Mouse (Mus musculus): ENCODE data around the gene Klk15. TPM values are rescaled to one million over a fixed set of nuclear protein-coding genes. Genes with fewer than 3 reads are reported as not detected.
"Not testable (repeated sequence)": the region's sequence is repeated elsewhere in the genome, so short reads cannot be mapped to it uniquely, and the experiment has no call there.

Klk15 gene
- total RNA-seq, 2 experiments from 2014 or later: not detected

DNA sequence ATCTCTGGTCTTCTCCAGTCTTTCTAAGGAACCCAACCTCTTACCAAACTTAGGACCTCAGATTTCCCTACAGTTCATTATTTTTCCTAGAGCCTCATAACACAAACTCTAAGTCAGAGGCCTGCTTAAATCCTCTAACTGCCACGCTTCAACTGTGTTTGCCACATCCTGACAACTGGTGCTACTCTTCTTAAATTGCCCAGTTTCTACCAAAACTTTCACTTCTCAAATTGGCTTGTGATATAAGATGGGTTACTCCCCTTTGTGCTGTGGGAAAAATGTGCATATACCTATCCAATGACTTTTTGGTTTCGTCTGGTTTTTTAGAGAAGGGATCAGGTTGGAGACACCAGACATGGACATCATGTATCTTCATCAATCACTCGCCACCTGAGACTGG, 33.5 kb downstream of the Klk15 start:
- intact Hi-C loops (cut with DNase I): no loop called here
- DNase-seq (ENCODE audit: low spot score in 2 of 2): no peak

DNA sequence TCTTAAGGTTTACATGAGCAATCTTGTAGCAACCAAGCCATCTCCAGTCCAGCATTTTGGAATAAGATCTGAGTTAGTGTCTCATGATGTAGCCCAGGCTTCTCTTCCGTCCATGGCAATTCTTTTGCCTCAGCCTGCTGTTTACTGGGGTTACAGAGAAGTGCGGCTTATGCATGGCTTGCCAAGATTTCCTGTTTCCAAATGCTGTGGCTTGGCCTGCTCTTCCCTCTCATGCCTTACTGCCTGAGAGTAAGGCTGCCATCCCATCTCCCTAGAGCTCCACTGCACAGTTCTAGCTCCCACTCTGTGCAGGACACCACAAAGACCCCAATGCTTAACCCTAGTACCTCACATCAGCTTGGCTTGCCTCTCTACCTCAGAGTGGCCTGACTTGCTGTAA, 34.1 kb downstream of the Klk15 start:
- DNase-seq (ENCODE audit: low spot score in 2 of 2): no peak
- intact Hi-C loops (cut with DNase I): no loop called here

DNA sequence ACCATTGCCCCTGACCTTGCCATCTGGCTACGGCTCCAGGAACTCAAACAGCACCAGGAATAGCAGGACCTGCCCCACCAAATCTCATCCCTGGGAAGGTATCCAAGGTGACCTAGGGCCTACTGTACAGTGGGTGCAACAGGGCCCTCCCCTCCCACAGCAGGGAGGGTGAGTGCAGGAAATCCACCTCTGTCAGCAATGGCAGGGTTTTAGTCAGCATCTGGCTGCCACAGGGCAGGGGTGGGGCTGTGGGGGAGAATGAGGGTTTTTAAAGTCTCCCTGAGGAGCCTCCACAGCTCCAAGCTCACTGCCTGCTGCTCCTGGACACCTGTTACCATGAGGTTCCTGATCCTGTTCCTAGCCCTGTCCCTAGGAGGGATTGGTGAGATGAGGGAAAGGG, 42.2 kb downstream of the Klk15 start, which contains the start of gene Klk1b9:
TSS of gene Klk1b9 (plus strand) at position 301 of the 400 bp plus-strand sequence.
- intact Hi-C loops (cut with DNase I); DNase-seq (ENCODE audit: low spot score in 2 of 2): not testable (repeated sequence)

DNA sequence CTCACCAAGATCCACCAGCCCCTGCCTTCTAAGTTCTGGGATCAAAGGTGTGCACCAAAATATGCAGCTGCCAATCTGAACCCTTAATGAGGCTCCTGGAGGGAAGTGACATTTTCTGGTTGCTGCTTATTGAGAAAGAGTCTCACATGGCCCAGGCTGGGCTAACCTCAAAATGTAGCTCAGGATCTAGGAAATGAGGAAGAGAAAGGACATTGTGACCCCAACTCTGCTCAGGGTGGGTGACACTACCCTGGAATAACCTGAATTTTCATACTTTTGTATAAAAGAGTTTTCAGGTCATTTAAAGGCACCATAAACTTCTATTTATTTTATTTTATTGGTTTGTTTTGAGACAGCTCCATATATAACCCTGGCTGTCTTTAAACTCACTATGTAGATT, 52.1 kb downstream of the Klk15 start:
- intact Hi-C loops (cut with DNase I): no loop called here

More for the DNA sequence above, 52.1 kb downstream of the Klk15 start:
- DNase-seq (ENCODE audit: low spot score in 2 of 2): no peak

Other genes starting within 250 kb of the Klk15 start
- not detected for gene Klk14, start 243.3 kb upstream of the Klk15 start, total RNA-seq (2021)
- not detected for gene Klk13, start 221.2 kb upstream of the Klk15 start, total RNA-seq (2021)
- gene Klk12, start 164.8 kb upstream of the Klk15 start, total RNA-seq (2021): not detected
- gene Klk11, start 159.1 kb upstream of the Klk15 start, total RNA-seq (2021): not detected
- not detected for gene Klk10, start 152.7 kb upstream of the Klk15 start, total RNA-seq (2021)
- gene Klk9, start 141.8 kb upstream of the Klk15 start, total RNA-seq (2021): not detected
- gene Klk8, start 136.2 kb upstream of the Klk15 start, total RNA-seq (2021): 1 to 10 TPM; 1.3 to 3.6 TPM
- gene Klk7, start 122.4 kb upstream of the Klk15 start, total RNA-seq (2021): not detected
- 1 to 10 TPM; 1.0 to 1.8 TPM for gene Klk6, start 109.2 kb upstream of the Klk15 start, total RNA-seq (2021)
- gene Klk5, start 91.8 kb upstream of the Klk15 start, total RNA-seq (2021): not detected
- not detected for gene Klk4, start 52.6 kb upstream of the Klk15 start, total RNA-seq (2021)
- gene Klk1b8, start 16.9 kb downstream of the Klk15 start, total RNA-seq (2021): not detected
- not detected for gene Klk1b1, start 33.0 kb downstream of the Klk15 start, total RNA-seq (2021)
- not detected for gene Klk1b9, start 42.3 kb downstream of the Klk15 start, total RNA-seq (2021)
- not detected for gene Klk1b11, start 62.1 kb downstream of the Klk15 start, total RNA-seq (2021)
- gene Klk1b26, start 78.4 kb downstream of the Klk15 start, total RNA-seq (2021): not detected
- gene Klk1b27, start 118.5 kb downstream of the Klk15 start, total RNA-seq (2021): not detected
- not detected for gene Klk1b21, start 168.6 kb downstream of the Klk15 start, total RNA-seq (2021)
- gene Klk1b22, start 178.9 kb downstream of the Klk15 start, total RNA-seq (2021): not detected
- gene Klk1b16, start 203.0 kb downstream of the Klk15 start, total RNA-seq (2021): not detected